Mouse (Mus musculus): ENCODE results near the gene Strip2.

- no peak for TF ChIP-seq CTCF (IDR thresholded peaks at IDR 0.05; ENCODE audit: extremely low read depth, insufficient read depth, insufficient read length, insufficient replicate concordance)
- TF ChIP-seq POLR2A (IDR thresholded peaks at IDR 0.05; ENCODE audit: low read depth, low read length), result no peak
These were observed 85.8 kb downstream of the Strip2 start for GRCm38 (mm10) chr6:30002628-30003027.
